Mouse (Mus musculus) liver, postnatal 0 days (tissue): ENCODE data around the gene 4930438A08Rik.

Source experiments
- CTCF ChIP-seq: sonication (generic); IDR thresholded peaks from 2 replicates; pipeline ENCODE4 v1.5.1; 2016; ENCODE audit warnings: antibody characterized with exemption, low read depth
- EP300 ChIP-seq: IDR thresholded peaks from 2 replicates; pipeline ENCODE4 v1.6.1; 2016; ENCODE audit warnings: antibody characterized with exemption, low read depth, mild to moderate bottlenecking

- TF ChIP-seq EP300 (no peak), CTCF (no peak)
Observed at GRCm38 (mm10) chr11:58302774-58303445, 28.3 kb downstream of the 4930438A08Rik start.
